Mouse (Mus musculus): ENCODE results near the gene Nfib. TPM values are rescaled to one million over a fixed set of nuclear protein-coding genes. Genes with fewer than 3 reads are reported as not detected.

Nfib gene
- total and polyA plus RNA-seq, 3 experiments, result not detected

GRCm38 (mm10) chr4:82734765-82735481 is 29.4 kb upstream of the Nfib start:
- no peak overlapping the region for H3K9ac ChIP-seq (ENCODE audit: control insufficient read depth, low read depth, low read length, poor library complexity, severe bottlenecking)
- H3K9me3 ChIP-seq (replicated peaks; ENCODE audit: insufficient read depth, low read length), result no peaks in the 10 kb centered on the region
- no peak for DNase-seq (ENCODE audit: low read depth, low spot score)
- no peak overlapping the region for H3K27ac ChIP-seq (ENCODE audit: control insufficient read depth, low read depth, low read length)
- no peaks in the 10 kb centered on the region for H3K4me1 ChIP-seq (ENCODE audit: control insufficient read depth in 1 of 2, insufficient read depth in 2 of 2, low read length in 2 of 2)
- no peaks in the 10 kb centered on the region for H3K27me3 ChIP-seq (ENCODE audit: control insufficient read depth in 1 of 2, insufficient read depth in 2 of 2, low read length in 2 of 2)
- TF ChIP-seq SIN3A (IDR thresholded peaks at IDR 0.05; ENCODE audit: low read length) (no peak), TCF12 (IDR thresholded peaks at IDR 0.05; ENCODE audit: low read depth, low read length) (no peak), MYC (IDR thresholded peaks at IDR 0.05; ENCODE audit: low read depth, low read length) (no peak), NELFE (IDR thresholded peaks at IDR 0.05; ENCODE audit: low read depth, low read length) (no peak), TBP (IDR thresholded peaks at IDR 0.05; ENCODE audit: low read depth, low read length) (no peak), ZMIZ1 (IDR thresholded peaks at IDR 0.05; ENCODE audit: low read depth, low read length) (no peak), JUND (IDR thresholded peaks at IDR 0.05; ENCODE audit: low read depth, low read length) (no peak), ELF1 (IDR thresholded peaks at IDR 0.05; ENCODE audit: low read depth, low read length) (no peak), POLR2AphosphoS2 (IDR thresholded peaks at IDR 0.05; ENCODE audit: low read length) (no peak), UBTF (IDR thresholded peaks at IDR 0.05; ENCODE audit: borderline replicate concordance, insufficient read depth, low read depth, low read length) (no peak), ZKSCAN1 (IDR thresholded peaks at IDR 0.05; ENCODE audit: low read depth, low read length) (no peak), MAFK (IDR thresholded peaks at IDR 0.05; ENCODE audit: borderline replicate concordance, low read depth, low read length) (no peak), USF2 (IDR thresholded peaks at IDR 0.05; ENCODE audit: borderline replicate concordance in 1 of 2, insufficient read depth in 1 of 2, low read depth in 1 of 2, low read length in 2 of 2) (no peak), TAL1 (IDR thresholded peaks at IDR 0.05; ENCODE audit: low read length) (no peak), POLR2AphosphoS5 (IDR thresholded peaks at IDR 0.05; ENCODE audit: borderline replicate concordance, low read depth, low read length) (no peak), GABPA (IDR thresholded peaks at IDR 0.05; ENCODE audit: low read depth, low read length) (no peak), SMC3 (IDR thresholded peaks at IDR 0.05; ENCODE audit: low read depth, low read length) (no peak), USF1 (IDR thresholded peaks at IDR 0.05; ENCODE audit: low read depth, low read length) (no peak), HCFC1 (IDR thresholded peaks at IDR 0.05; ENCODE audit: low read depth, low read length) (no peak), ETS1 (IDR thresholded peaks at IDR 0.05; ENCODE audit: low read depth, low read length) (no peak)
- H3K79me2 ChIP-seq (ENCODE audit: control insufficient read depth, insufficient read depth, low read length, poor library complexity), result no peaks in the 10 kb centered on the region
- no peak overlapping the region for H3K4me3 ChIP-seq (ENCODE audit: control insufficient read depth in 1 of 2, insufficient read depth in 1 of 2, low read depth in 2 of 2, low read length in 2 of 2)
- no peaks in the 10 kb centered on the region for H3K36me3 ChIP-seq (ENCODE audit: control insufficient read depth in 1 of 2, insufficient read depth in 2 of 2, low read length in 2 of 2)

- Histone ChIP-seq H3K79me2 (ENCODE audit: control insufficient read depth, insufficient read depth, low read length, poor library complexity) (no peaks in the 10 kb centered on the region), H3K36me3 (ENCODE audit: control insufficient read depth in 1 of 2, insufficient read depth in 2 of 2, low read length in 2 of 2) (no peaks in the 10 kb centered on the region), H3K4me1 (ENCODE audit: control insufficient read depth in 1 of 2, insufficient read depth in 2 of 2, low read length in 2 of 2) (no peaks in the 10 kb centered on the region), H3K4me3 (ENCODE audit: control insufficient read depth in 1 of 2, insufficient read depth in 1 of 2, low read depth in 2 of 2, low read length in 2 of 2) (no peak overlapping the region), H3K27me3 (ENCODE audit: control insufficient read depth in 1 of 2, insufficient read depth in 2 of 2, low read length in 2 of 2) (no peaks in the 10 kb centered on the region), H3K9me3 (replicated peaks; ENCODE audit: insufficient read depth, low read length) (no peaks in the 10 kb centered on the region), H3K9ac (ENCODE audit: control insufficient read depth, low read depth, low read length, poor library complexity, severe bottlenecking) (no peak overlapping the region), H3K27ac (ENCODE audit: control insufficient read depth, low read depth, low read length) (no peak overlapping the region)
- DNase-seq (ENCODE audit: low read depth, low spot score), result no peak
- TF ChIP-seq POLR2A (IDR thresholded peaks at IDR 0.05; ENCODE audit: control insufficient read depth in 1 of 2, insufficient read depth in 1 of 2, low read depth in 1 of 2, low read length in 2 of 2, poor library complexity in 1 of 2), result no peak
- no peak for TF ChIP-seq POLR2AphosphoS5 (IDR thresholded peaks at IDR 0.05; ENCODE audit: borderline replicate concordance, low read depth, low read length)
- TF ChIP-seq SMC3 (IDR thresholded peaks at IDR 0.05; ENCODE audit: low read depth, low read length), result no peak
- no peak for TF ChIP-seq TBP (IDR thresholded peaks at IDR 0.05; ENCODE audit: low read depth, low read length)
- TF ChIP-seq MEF2A (IDR thresholded peaks at IDR 0.05; ENCODE audit: extremely low read depth, insufficient replicate concordance, low read depth, low read length, poor library complexity, severe bottlenecking), result no peak
- TF ChIP-seq MXI1 (IDR thresholded peaks at IDR 0.05; ENCODE audit: low read depth, low read length), result no peak
- no peak for TF ChIP-seq USF2 (IDR thresholded peaks at IDR 0.05; ENCODE audit: borderline replicate concordance in 1 of 2, insufficient read depth in 1 of 2, low read depth in 1 of 2, low read length in 2 of 2)
- no peak for TF ChIP-seq RCOR1 (IDR thresholded peaks at IDR 0.05; ENCODE audit: low read depth, low read length)
- TF ChIP-seq HCFC1 (IDR thresholded peaks at IDR 0.05; ENCODE audit: low read depth, low read length), result no peak
Observed at GRCm38 (mm10) chr4:82734348-82734747, 28.8 kb upstream of the Nfib start.
